Mouse (Mus musculus) gastrocnemius, adult 2 months (tissue): ENCODE measurements at regions not wholly inside any gene's neighbourhood (a gene's known extent, or its start where the extent isn't known, plus 50 kb on each side); places are given as distances from the start of the nearest gene placed in this dataset.

ENCODE experiments used
- DNase-seq: peaks from one replicate; pipeline ENCODE4 v3.0.0; 2022
- H3K27ac ChIP-seq: fragments of 200-600 bp; 2 replicates; pipeline ENCODE4 v1.8.1; 2022; ENCODE audit warnings: mild to moderate bottlenecking
- H3K4me3 ChIP-seq: fragments of 200-600 bp; 2 replicates; pipeline ENCODE4 v1.8.1; 2022; ENCODE audit warnings: mild to moderate bottlenecking, moderate library complexity
- CTCF ChIP-seq: fragments of 200-600 bp; IDR thresholded peaks from 2 replicates; pipeline ENCODE4 v1.8.1; 2022; ENCODE audit warnings: antibody characterized with exemption, mild to moderate bottlenecking, moderate library complexity
- intact Hi-C: fragments of 180-260 bp; cut with DNase I; formaldehyde crosslinking; loops from one replicate; pipeline ENCODE4 v1.15.1; 2025

DNA sequence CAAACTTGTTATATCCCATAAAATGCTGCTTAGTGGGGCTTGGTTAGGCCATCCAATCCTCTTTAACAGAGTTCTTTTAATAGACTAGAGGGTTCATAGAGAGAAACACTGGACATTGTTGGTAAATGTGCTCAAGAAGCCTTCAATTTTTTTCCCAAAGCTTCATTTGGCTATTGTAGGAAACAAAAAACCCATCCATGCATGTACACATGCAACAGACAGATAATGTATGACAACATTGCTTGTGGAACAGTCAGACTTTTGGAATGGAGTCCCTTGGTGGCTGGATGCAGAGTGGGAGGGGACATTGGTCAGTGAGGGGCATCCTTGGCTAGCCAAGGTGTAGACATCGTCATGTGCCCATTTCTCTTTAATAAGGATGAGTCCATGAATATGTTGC, 588.8 kb upstream of the Nrp1 start:
- Histone ChIP-seq H3K27ac (no peak overlapping the region), H3K4me3 (no peak overlapping the region)
- intact Hi-C loops = no loop called here
- no peak for TF ChIP-seq CTCF
- no peak for DNase-seq

DNA sequence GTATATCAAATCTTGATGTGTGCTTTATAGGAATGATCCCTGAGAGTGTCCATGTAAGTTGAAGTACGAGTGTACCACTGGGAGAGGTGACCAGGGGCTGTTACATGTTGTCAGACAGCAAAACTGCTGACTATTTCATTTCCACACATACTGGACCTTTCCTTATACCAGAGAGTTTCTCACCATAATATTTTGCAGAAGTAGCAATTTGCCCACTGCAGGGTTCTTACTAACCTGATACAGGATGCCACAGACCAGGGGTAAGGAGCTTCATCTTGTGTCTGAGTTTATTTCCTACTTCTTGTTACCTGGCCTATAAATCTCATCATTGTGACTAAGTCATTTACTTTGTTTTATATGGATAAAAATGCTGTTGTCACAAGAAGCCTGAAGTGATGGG, 586.6 kb upstream of the Nrp1 start:
- DNase-seq = no peak
- no peak overlapping the region for H3K27ac ChIP-seq
- no peak for TF ChIP-seq CTCF
- H3K4me3 ChIP-seq = no peak overlapping the region
- intact Hi-C loops = no loop called here

DNA sequence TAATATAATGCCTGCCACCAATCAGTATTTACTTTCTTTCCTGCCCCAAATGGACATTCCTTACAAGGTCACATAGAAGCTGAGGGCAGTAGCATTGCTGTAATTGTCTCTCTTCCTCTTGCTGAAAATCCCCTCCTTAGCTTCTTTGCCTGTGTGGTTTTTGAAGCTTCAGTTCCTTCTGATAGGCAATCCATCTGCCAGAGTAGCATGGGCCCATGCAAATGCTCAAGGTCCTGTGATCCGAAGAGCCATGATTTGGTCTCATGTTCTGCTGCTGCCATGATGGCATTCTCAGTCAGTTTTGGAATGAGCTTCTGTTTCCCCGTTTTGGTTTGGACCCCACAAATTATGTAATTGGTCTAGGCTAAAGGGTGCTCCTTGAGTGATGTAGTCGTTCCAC, 586.0 kb upstream of the Nrp1 start:
- intact Hi-C loops = no loop called here
- Histone ChIP-seq H3K27ac (no peak overlapping the region), H3K4me3 (no peak overlapping the region)
- TF ChIP-seq CTCF = no peak
- no peak for DNase-seq

DNA sequence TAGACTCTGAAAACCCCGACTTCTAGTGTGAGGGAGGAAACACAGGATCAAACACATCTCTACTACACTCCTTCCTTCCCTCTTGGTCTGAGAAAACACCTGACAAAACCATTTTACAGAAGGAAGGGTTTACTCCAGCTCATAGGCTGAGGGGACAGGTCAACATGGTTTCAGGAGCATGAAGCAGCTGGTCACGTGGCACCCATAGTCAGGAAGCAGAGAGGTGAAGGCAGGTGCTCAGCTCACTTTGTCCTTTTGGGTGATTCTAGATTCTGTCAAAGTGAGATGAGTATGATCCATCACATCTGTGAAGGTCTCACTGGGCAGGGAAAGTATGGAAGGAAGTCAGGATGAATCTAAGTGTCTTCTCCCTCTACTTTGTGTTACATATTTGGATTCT, 585.5 kb upstream of the Nrp1 start:
- TF ChIP-seq CTCF = no peak

DNA sequence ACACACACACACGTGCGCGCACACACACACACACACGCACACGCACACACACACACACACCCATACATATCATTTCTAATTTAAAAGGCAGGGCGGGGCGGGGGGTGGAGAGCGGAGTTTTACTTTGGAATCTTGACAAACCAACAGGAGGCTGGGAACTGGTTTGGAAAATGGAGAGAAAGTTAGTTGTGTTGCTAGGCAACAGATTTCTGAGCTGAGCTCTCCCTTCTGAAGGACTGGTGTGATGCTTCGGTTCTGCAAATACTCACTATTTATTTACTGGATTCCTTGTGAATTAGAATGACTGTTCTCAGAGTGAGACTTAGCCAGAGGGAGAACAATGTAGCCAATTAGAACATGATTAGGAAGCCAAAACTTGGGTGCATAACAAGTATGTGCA, 583.8 kb upstream of the Nrp1 start:
- DNase-seq = no peak
- Histone ChIP-seq H3K4me3 (no peak overlapping the region), H3K27ac (no peak overlapping the region)
- intact Hi-C loops = no loop called here
- TF ChIP-seq CTCF = no peak

More for the DNA sequence above, 585.5 kb upstream of the Nrp1 start:
- no peak for DNase-seq
- intact Hi-C loops = no loop called here
- no peak overlapping the region for H3K4me3 ChIP-seq
- no peak overlapping the region for H3K27ac ChIP-seq

DNA sequence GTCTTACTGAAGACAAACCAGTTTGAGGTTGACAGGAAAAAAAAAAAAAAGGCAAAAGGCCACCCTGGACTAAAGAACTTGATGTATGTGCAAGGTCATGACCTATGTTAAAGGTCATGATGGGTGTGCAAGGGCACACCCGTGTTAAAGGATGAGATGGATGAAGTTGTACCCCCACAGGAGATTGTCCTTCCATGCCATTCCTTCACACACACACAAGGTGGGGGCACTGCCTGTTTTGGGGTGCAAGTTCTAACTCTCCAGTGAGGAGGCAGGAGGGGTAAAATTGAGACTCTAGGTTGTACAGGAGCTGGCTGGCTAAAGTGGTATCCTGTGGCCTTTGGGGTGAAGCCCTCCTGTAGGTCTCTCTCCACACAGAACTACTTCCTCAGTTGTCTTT, 583.2 kb upstream of the Nrp1 start:
- DNase-seq = no peak
- Histone ChIP-seq H3K4me3 (no peak overlapping the region), H3K27ac (peak overlapping the region; percentile 63; the same call in 1 of the 2 replicates)
- TF ChIP-seq CTCF = no peak
- intact Hi-C loops = no loop called here

DNA sequence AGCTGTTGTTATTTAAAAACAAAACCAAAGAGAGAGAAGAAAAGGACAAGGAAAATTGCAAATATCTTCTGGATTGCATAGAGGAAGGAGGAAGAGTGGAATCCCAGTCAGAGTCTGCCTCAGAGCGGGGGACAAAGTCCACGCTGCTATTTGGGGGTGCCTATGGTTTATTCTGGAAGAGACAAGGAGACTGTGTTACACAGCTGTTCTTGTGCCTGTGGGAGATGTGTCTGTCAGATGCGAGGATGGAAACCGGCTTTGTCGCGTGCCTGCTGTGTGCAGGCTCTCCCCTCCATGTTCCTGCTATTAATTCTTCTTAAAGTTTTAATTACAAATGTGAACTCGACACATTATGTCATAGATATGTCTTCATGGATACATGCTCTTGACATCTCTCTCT, 582.7 kb upstream of the Nrp1 start:
- H3K27ac ChIP-seq = peak overlapping the region; percentile 63
- no peak for TF ChIP-seq CTCF
- no peak for DNase-seq
- intact Hi-C loops = no loop called here
- H3K4me3 ChIP-seq = no peak overlapping the region

DNA sequence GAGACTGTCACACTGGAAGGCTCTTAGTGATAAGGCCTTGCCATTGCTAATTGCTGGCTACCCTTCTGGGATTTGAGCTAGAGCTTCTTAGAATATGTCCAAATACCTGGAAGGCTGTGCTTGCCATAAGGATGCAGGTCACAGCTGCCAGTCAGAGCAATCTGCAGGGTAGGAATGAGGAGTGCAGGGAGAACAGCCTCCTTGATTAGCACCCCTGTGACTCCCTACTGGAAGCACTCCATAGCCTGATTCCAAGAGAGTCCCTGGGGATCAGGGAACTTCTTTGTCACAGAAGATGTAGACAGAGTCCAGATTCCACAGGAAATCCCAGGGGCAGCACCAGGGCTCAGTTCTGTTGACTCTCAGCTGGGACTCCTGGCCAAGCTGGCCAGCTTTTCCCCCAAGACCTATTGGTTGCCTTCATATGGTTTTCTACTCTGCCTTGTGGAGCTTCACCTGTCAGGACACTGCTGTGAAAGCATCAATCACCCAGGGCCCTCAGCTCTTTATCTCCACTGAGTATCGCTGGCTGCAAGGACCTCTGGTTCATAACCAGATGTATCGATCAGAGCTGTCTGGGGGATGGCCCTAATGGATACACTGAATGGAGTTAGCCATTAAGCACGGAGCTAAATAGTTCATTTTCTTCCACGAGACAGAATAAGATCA, 579.9 kb upstream of the Nrp1 start:
- Histone ChIP-seq H3K27ac (no peak overlapping the region), H3K4me3 (no peak overlapping the region)
- intact Hi-C loops = no loop called here
- DNase-seq = peak; percentile 22
- no peak for TF ChIP-seq CTCF

DNA sequence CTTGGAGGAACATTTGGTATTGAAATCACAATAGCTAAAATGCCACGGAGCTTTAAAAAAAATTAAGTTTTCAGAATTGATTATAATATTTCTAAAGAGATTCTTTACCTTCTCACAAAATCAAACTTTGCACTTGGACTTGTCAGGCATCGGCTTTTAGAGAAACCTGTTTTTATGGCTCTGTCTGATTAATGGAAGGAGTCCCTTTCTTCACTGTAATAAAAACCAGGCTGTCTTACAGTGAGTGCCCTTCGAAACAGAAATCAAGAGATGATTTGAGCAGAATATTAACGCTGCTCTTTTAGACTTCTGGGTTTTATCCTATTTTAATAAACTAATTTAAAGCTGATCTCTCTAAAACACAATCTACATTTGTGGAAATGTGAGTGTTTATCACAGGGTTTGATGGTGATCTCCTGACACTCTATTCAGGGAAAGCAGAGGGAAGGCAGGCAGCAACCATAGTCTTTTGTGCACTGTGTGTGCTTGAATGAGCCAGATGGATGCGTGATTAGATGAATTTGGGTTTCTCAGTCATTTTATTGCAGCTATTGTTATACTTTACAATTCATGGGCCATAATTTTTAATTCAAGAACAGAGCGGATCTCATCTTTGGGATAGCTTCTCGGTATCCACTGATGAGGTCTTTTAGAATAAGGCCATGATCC, 579.2 kb upstream of the Nrp1 start:
- intact Hi-C loops = no loop called here
- no peak overlapping the region for H3K27ac ChIP-seq
- no peak for DNase-seq
- no peak overlapping the region for H3K4me3 ChIP-seq
- TF ChIP-seq CTCF = no peak

DNA sequence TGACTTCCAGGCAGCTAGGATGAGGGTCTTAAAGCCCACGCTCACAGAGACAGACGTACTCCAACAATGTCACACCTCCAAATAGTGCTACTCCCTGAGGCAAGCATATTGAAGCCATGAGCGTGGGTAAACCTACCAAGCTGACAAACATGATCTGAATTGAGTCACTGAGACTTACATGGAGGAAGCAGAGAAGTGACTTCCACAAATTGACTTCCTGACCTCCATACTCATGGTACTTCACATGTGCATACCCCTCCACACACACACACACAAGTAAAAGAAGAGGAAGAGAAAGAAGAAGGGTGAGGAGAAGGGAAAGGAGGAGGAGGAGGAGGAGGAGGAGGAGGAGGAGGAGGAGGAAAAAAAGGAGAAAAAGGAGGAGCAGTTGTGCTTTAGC, 577.8 kb upstream of the Nrp1 start:
- Histone ChIP-seq H3K4me3 (no peak overlapping the region), H3K27ac (no peak overlapping the region)
- DNase-seq = no peak
- TF ChIP-seq CTCF = no peak
- intact Hi-C loops = no loop called here

DNA sequence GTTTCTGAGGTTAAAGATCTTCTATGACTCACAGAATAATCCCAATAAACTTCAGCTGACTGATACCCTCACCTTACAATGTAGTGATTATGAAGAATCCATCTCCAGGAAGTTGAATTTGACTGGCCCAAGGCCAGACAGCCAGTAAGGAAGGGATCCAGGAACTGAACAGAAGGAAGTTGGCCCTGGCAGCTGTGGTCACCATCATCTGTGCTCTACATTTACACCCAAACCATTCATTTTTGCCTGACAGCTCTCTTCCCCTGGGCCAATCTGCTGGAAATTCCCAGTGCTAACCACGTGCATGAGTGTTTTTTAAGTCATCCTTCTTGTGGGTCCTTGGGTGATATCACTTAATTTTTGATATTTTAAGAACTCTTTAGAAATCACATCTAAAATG, 577.4 kb upstream of the Nrp1 start:
- intact Hi-C loops = no loop called here
- DNase-seq = no peak
- Histone ChIP-seq H3K4me3 (no peak overlapping the region), H3K27ac (no peak overlapping the region)
- no peak for TF ChIP-seq CTCF

DNA sequence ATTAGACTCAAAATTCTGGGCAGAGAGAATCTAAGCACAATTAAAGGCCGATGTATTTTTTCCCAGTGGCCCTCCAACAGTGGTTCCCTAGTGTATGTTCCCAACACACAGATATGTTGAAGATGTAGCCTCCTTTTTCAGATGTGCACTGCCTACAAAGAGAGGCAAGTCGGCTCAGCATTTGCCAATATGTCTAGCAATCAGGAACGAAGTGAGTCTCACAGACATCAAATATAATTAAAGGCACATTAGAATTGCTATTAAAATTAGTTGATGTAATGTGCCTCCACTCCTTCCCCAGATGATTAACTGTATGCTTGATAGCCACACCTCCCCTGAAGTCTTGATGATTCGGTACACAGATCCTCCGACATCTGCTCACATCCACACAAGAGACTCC, 565.8 kb upstream of the Nrp1 start:
- no peak for TF ChIP-seq CTCF
- no peak for DNase-seq
- H3K27ac ChIP-seq = no peak overlapping the region
- intact Hi-C loops = no loop called here
- H3K4me3 ChIP-seq = no peak overlapping the region

DNA sequence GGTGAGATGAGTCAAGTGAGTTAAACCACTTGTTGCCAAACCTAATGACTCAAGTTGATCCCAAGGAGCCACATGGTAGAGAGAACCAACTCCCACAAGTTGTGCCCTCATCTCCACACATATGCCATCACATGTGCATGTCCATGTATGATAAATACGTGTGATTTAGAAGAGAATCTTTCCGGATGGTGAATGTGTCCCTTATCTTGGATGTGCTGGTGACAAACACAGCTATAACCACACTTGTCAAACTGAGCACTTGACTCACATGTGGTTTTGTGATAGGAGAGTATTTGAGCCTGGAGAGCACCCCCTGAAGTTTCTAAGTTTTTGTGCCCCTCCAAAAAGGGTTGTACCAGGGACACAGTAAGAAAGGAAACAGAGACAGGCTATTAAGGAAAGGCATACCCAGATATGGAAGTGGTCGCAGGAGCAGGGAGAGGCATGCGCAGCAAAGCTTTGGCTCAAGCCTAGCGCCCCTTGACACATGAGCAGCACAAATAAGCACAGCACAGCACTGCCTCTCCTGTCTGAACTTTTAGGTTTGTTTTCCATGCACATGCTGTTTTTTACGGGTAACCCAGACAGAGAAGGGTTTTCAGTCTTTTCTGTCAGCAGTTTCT, 558.4 kb upstream of the Nrp1 start:
- H3K27ac ChIP-seq = no peak overlapping the region
- H3K4me3 ChIP-seq = no peak overlapping the region
- intact Hi-C loops = no loop called here
- no peak for DNase-seq
- TF ChIP-seq CTCF = no peak

DNA sequence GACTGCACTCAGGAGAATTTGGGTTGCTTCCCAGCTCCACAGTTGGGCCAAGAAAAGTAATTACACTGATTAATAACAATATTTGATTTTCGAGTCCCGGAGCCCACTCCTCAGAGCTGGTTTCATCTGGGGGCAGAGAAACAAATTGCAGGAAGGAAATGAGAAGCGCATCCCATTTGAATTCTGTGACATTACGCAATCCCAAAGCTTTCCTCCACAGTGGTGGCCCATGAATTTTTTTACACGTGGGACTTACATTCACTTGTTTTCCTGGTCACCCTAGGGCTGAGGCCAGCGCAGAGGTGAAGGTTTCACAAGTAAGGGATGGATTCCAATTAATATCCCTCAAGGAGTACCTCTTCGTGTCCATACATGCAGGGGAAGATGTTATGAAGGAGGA, 556.3 kb upstream of the Nrp1 start:
- peak overlapping the region; percentile 40; the same call in 1 of the 2 replicates for H3K27ac ChIP-seq
- TF ChIP-seq CTCF = no peak
- peak; percentile 21 for DNase-seq

More for the DNA sequence above, 556.3 kb upstream of the Nrp1 start:
- intact Hi-C loops = no loop called here
- H3K4me3 ChIP-seq = no peak overlapping the region
